Mouse (Mus musculus) liver, adult 2 months (tissue): Measurements from ENCODE around the gene Cd53. TPM values are rescaled to one million over a fixed set of nuclear protein-coding genes. Genes with fewer than 3 reads are reported as not detected.

Source experiments
- DNase-seq: peaks from one replicate; pipeline ENCODE4 v3.0.0-alpha.2; 2011; ENCODE audit warnings: low read depth, low spot score; ENCODE audit errors: extremely low read depth
- H3K27ac ChIP-seq: fragments of 200-500 bp; replicated peaks from 2 replicates; pipeline ENCODE4 v1.5.1; 2012; ENCODE audit warnings: low read depth, mild to moderate bottlenecking, control low read depth, inconsistent platforms, low read length; ENCODE audit not compliant: insufficient read depth
- H3K27me3 ChIP-seq: fragments of 200-500 bp; 2 replicates; pipeline ENCODE4 v1.6.1; 2012; ENCODE audit warnings: mild to moderate bottlenecking, moderate library complexity, low read length, inconsistent platforms; ENCODE audit not compliant: control insufficient read depth, insufficient read depth
- H3K36me3 ChIP-seq: fragments of 200-500 bp; 2 replicates; pipeline ENCODE4 v1.6.1; 2012; ENCODE audit warnings: low read length, inconsistent platforms; ENCODE audit not compliant: control insufficient read depth, insufficient read depth
- H3K4me1 ChIP-seq: fragments of 200-500 bp; 2 replicates; pipeline ENCODE4 v1.6.1; 2011; ENCODE audit warnings: low read length; ENCODE audit not compliant: control insufficient read depth, insufficient read depth
- H3K4me3 ChIP-seq: fragments of 200-500 bp; 2 replicates; pipeline ENCODE4 v1.5.1; 2011; ENCODE audit warnings: low read depth, mild to moderate bottlenecking, control low read depth, low read length, moderate library complexity; ENCODE audit not compliant: insufficient read depth
- H3K79me2 ChIP-seq: fragments of 200-500 bp; 2 replicates; pipeline ENCODE4 v1.6.1; 2012; ENCODE audit warnings: inconsistent platforms, mild to moderate bottlenecking, low read length, moderate library complexity; ENCODE audit not compliant: control insufficient read depth, insufficient read depth
- H3K9ac ChIP-seq: fragments of 200-500 bp; 2 replicates; pipeline ENCODE4 v1.6.1; 2012; ENCODE audit warnings: low read depth, mild to moderate bottlenecking, control low read depth, inconsistent platforms, low read length
- CTCF ChIP-seq: fragments of 200-500 bp; IDR thresholded peaks from 2 replicates; pipeline ENCODE4 v1.5.1; 2011; ENCODE audit warnings: low read depth, low read length, control low read depth
- POLR2A ChIP-seq: fragments of 200-500 bp; IDR thresholded peaks from 2 replicates; pipeline ENCODE4 v1.6.1; 2011; ENCODE audit warnings: low read length, control low read depth; ENCODE audit not compliant: insufficient read depth; ENCODE audit errors: extremely low read depth
- WGBS: fragments of 180-500 bp; shearing (Covaris S2); methylation state at CpG from one replicate; pipeline ENCODE4 v1.1.7; 2018; 5-methylcytosine and 5-hydroxymethylcytosine counted together
- polyA plus RNA-seq: library from polyadenylated mRNA; depleted of rRNA; stranded (reverse); fragments of >200 nt; gene quantifications from 2 replicates; pipeline ENCODE4 v1.2.3, GENCODE M21; 2012
- total RNA-seq: library from RNA; depleted of rRNA; stranded (reverse); fragments of >200 nt; gene quantifications from 2 replicates; pipeline ENCODE4 v1.2.3, GENCODE M21; 2014

Cd53 gene
- total and polyA plus RNA-seq, 2 experiments: 3.0 to 14.2 TPM

DNA sequence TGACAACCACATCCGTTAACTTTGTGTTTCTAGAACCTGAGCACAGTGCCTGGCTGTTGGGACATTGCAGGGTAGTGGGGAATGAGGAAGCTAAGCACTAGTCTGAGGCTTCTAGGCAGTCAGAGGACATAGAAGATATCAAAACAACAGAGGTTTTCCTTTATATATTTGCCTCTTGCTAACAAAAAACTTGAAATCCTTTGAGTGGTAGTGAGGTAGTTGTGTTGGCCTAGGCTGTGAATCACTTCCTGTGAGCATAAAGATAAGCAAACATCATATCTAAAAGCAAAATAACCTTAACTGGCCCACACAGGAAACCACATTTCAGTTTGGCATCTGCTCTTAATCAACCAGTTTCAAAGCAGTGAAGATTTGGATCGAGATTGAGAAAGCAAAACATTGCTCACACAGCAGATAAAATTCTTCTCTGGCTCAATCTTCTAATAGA is 1.5 kb downstream of the Cd53 start:
- no peaks in the 10 kb centered on the region for H3K27me3 ChIP-seq
- peak; percentile 13 for DNase-seq
- no peak overlapping the region for H3K9ac ChIP-seq
- H3K36me3 ChIP-seq: no peaks in the 10 kb centered on the region
- H3K4me1 ChIP-seq: no peaks in the 10 kb centered on the region
- H3K4me3 ChIP-seq: peak overlapping the region; percentile 17; the same call in 1 of the 2 replicates
- 44% methylated on average over 2 of the region's 2 CpGs for WGBS
- no peaks in the 10 kb centered on the region for H3K79me2 ChIP-seq
- H3K27ac ChIP-seq: no peak overlapping the region
- no peak for TF ChIP-seq POLR2A
- TF ChIP-seq CTCF: no peak

DNA sequence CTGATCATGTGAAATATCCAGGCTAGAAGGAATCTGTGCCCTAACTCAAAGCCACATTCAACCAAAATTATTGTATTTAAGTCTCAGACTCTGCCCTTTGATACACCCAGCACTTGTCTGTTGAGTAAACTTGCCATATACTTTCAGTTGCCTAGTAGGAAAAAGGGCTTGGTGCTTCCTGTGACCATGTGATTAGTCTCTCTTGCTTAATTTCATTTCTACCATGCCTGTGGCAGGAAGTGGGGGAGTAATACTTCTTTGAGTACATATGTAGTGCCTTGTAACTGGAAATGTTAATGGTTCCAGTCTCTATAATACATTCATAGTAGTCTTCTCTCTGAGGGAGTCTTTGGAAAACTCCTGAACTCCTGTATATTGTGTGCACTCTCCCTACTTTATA is 2.0 kb downstream of the Cd53 start:
- Histone ChIP-seq H3K4me3 (no peak overlapping the region; the same call in 1 of the 2 replicates), H3K4me1 (no peaks in the 10 kb centered on the region), H3K36me3 (no peaks in the 10 kb centered on the region), H3K9ac (no peak overlapping the region), H3K79me2 (no peaks in the 10 kb centered on the region), H3K27me3 (no peaks in the 10 kb centered on the region), H3K27ac (no peak overlapping the region)
- TF ChIP-seq POLR2A: no peak
- TF ChIP-seq CTCF: no peak
- peak; percentile 29 for DNase-seq

DNA sequence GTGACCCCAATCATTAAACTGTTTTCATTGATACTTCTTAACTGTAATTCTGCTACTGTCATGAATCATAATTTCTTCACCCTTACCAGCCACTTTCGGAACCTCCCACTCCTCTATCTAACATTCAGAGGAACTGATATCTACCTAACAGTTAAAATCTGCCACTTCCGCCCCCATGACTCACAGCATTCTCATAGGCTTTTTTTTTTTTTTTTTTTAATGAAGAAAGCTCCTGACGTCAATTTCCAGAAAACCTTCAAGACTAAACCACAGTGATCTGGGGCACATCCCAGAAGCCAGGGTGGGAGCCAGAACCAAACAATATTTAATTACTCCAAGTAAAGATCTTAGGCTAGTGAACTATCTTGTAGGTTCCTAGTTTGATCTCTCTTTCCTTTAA is 4.8 kb downstream of the Cd53 start:
- WGBS: 65% methylated on average over 3 of the region's 3 CpGs
- H3K27me3 ChIP-seq: no peaks in the 10 kb centered on the region
- H3K36me3 ChIP-seq: no peaks in the 10 kb centered on the region
- no peak overlapping the region for H3K4me3 ChIP-seq
- peak; percentile 14 for DNase-seq
- no peak overlapping the region for H3K27ac ChIP-seq
- TF ChIP-seq CTCF: no peak
- TF ChIP-seq POLR2A: no peak
- no peaks in the 10 kb centered on the region for H3K79me2 ChIP-seq
- no peak overlapping the region for H3K9ac ChIP-seq
- H3K4me1 ChIP-seq: no peaks in the 10 kb centered on the region

DNA sequence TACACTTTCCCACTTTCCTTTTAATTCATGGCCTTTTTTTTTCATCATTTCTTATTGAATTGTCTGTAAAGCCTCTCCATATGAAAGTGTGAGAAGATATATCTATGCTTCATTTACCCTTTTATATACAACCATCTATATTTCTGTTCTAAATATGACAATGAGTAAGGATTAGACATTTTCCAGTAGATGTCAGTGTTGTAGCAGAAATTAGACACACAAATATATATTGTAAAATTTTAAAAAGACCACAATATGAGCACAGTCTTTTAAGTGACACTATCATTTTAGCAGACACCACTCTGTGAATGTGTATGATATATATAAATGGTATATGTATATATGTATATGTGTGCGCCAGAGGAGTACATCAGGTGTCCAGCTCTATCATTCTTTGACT is 18.1 kb downstream of the Cd53 start:
- no peaks in the 10 kb centered on the region for H3K36me3 ChIP-seq
- H3K27me3 ChIP-seq: no peaks in the 10 kb centered on the region
- 84% methylated on average over 1 of the region's 1 CpGs for WGBS
- no peak overlapping the region for H3K27ac ChIP-seq
- no peak overlapping the region for H3K9ac ChIP-seq
- TF ChIP-seq POLR2A (no peak), CTCF (no peak)
- no peak for DNase-seq
- H3K4me1 ChIP-seq: no peaks in the 10 kb centered on the region
- H3K4me3 ChIP-seq: no peak overlapping the region
- no peaks in the 10 kb centered on the region for H3K79me2 ChIP-seq

DNA sequence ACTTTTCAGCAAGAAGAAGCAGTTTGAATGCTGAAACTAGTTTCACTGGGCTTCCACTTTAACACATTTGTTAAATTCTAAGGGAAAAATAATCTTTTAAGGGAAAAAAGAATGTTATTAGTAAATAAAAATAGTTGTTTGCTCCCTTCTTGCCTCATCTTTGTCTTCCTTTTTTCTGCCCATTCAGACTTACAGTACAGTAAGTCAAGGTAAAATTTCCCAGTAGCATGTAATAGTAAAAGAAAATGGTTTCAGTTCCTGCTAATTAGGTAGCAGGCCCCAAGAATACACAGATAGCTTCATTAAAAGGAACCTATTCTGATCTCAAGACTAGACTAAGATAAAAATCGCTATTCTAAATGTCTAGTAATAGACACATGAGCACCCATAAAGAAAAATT is 34.1 kb downstream of the Cd53 start:
- H3K27me3 ChIP-seq: no peaks in the 10 kb centered on the region
- H3K36me3 ChIP-seq: no peaks in the 10 kb centered on the region
- H3K9ac ChIP-seq: no peak overlapping the region
- DNase-seq: no peak
- TF ChIP-seq CTCF (no peak), POLR2A (no peak)
- H3K4me1 ChIP-seq: no peaks in the 10 kb centered on the region
- H3K4me3 ChIP-seq: no peak overlapping the region
- no peaks in the 10 kb centered on the region for H3K79me2 ChIP-seq
- H3K27ac ChIP-seq: no peak overlapping the region
- 55% methylated on average over 1 of the region's 1 CpGs for WGBS

DNA sequence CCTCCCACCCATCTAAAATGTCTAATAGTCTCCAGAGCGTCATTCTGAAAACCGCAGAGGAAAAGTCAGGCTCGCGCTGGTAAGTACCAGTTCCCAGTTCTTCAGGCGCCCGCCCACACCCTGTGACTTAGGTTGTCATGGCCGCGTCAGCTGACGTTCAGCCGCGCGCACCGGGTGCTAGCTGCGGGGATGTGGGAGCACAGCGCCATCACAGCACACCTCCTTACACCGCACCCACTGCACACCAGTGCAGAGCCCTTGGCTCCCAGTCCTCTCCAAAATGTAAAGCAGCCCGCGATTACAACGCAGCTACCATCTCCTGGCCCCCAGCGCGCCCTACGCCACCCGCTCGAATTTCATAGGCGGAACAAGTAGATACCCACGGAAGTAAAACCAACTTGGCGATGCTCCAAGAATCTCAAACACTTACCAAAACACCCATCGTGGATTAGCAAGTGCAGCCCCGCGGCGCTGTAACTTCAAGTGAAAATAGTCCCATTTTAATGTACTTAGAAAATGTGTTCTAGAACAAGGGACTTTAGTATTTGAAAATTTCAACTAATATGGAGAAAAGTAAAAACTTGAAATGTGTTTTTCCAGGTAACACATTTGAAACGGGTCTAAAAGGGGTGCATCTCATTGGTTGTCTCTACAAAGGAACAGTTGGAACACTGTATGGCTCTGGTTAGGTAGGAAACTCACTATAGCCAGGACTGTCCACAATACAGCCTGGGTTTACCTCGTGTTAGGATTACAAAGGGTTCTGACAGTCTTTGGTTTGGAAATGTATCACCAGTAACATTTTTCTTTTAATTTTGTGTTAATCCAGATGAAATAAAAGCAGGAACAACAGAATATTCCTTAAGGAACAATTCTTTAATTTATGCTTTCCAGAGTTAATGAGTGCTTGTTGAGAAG is 67.7 kb downstream of the Cd53 start:
- Histone ChIP-seq H3K27me3 (no peaks in the 10 kb centered on the region), H3K36me3 (no peaks in the 10 kb centered on the region), H3K9ac (peak overlapping the region; percentile 60), H3K4me1 (no peaks in the 10 kb centered on the region), H3K79me2 (no peaks in the 10 kb centered on the region; the same call in 1 of the 2 replicates), H3K27ac (peak overlapping the region; percentile 74), H3K4me3 (peak overlapping the region; percentile 69)
- 0% methylated on average over 33 of the region's 33 CpGs for WGBS
- TF ChIP-seq POLR2A: no peak
- TF ChIP-seq CTCF: no peak
- peak; percentile 78 for DNase-seq
